Mouse (Mus musculus) cerebellum, postnatal 4 days (tissue): ENCODE data around the gene Slc13a4.

ENCODE experiments used
- DNase-seq, 2 experiments: peaks; one replicate each; pipeline ENCODE4 v3.0.0; 2022; ENCODE audit warnings: low spot score in 2 of 2, mixed read lengths in 1 of 2

Slc13a4 gene

GRCm38 (mm10) chr6:35308037-35308436 lies at the start of gene Slc13a4:
TSS of gene Slc13a4 (minus strand) at chr6:35308131.
- DNase-seq: no peak

- DNase-seq: no peak
Observed at GRCm38 (mm10) chr6:35355320-35355719, 47.4 kb upstream of the Slc13a4 start.

GRCm38 (mm10) chr6:35354622-35354998 lies 46.7 kb upstream of the Slc13a4 start:
- peak in 1 of 2 experiments; percentile 5 for DNase-seq

GRCm38 (mm10) chr6:35353846-35354621 lies 46.1 kb upstream of the Slc13a4 start:
- no peak for DNase-seq

GRCm38 (mm10) chr6:35353416-35353815 lies 45.5 kb upstream of the Slc13a4 start:
- DNase-seq: no peak

GRCm38 (mm10) chr6:35352867-35353266 lies 44.9 kb upstream of the Slc13a4 start:
- DNase-seq: no peak

- no peak for DNase-seq
Observed at GRCm38 (mm10) chr6:35351826-35352225, 43.9 kb upstream of the Slc13a4 start.

GRCm38 (mm10) chr6:35349784-35350183 lies 41.9 kb upstream of the Slc13a4 start:
- DNase-seq: no peak

- no peak for DNase-seq
Observed at GRCm38 (mm10) chr6:35338640-35339039, 30.7 kb upstream of the Slc13a4 start.

GRCm38 (mm10) chr6:35337836-35338235 lies 29.9 kb upstream of the Slc13a4 start:
- DNase-seq: no peak

- no peak for DNase-seq
Observed at GRCm38 (mm10) chr6:35335452-35335851, 27.5 kb upstream of the Slc13a4 start.

- no peak for DNase-seq
Observed at GRCm38 (mm10) chr6:35334278-35334677, 26.3 kb upstream of the Slc13a4 start.

GRCm38 (mm10) chr6:35333632-35334031 lies 25.7 kb upstream of the Slc13a4 start:
- no peak for DNase-seq

- no peak for DNase-seq
Observed at GRCm38 (mm10) chr6:35330834-35331233, 22.9 kb upstream of the Slc13a4 start.

GRCm38 (mm10) chr6:35329956-35330355 lies 22.0 kb upstream of the Slc13a4 start:
- DNase-seq: no peak

- DNase-seq: no peak
Observed at GRCm38 (mm10) chr6:35326111-35326515, 18.2 kb upstream of the Slc13a4 start, which contains the start of gene Fam180a. TSS of gene Fam180a (minus strand) at chr6:35326141.

- no peak for DNase-seq
Observed at GRCm38 (mm10) chr6:35324306-35324705, 16.4 kb upstream of the Slc13a4 start.

GRCm38 (mm10) chr6:35323046-35323445 lies 15.1 kb upstream of the Slc13a4 start:
- DNase-seq: no peak

GRCm38 (mm10) chr6:35321105-35321504 lies 13.2 kb upstream of the Slc13a4 start:
- no peak for DNase-seq

- no peak for DNase-seq
Observed at GRCm38 (mm10) chr6:35319850-35320249, 11.9 kb upstream of the Slc13a4 start.

GRCm38 (mm10) chr6:35313520-35313919 lies 5.6 kb upstream of the Slc13a4 start:
- no peak for DNase-seq

GRCm38 (mm10) chr6:35309406-35309805 lies 1.5 kb upstream of the Slc13a4 start:
- no peak for DNase-seq

- no peak for DNase-seq
Observed at GRCm38 (mm10) chr6:35307136-35307535, 795 bp downstream of the Slc13a4 start.
